Mouse (Mus musculus) embryo, embryonic 9.5 days (tissue): Measurements from ENCODE around the gene Vmn2r56.
"Not testable (repeated sequence)": the region's sequence is repeated elsewhere in the genome, so short reads cannot be mapped to it uniquely, and the experiment has no call there.

Experiments
- DNase-seq: peaks from one replicate; pipeline ENCODE4 v3.0.0-alpha.2; 2017; ENCODE audit errors: extremely low spot score

Vmn2r56 gene

DNA sequence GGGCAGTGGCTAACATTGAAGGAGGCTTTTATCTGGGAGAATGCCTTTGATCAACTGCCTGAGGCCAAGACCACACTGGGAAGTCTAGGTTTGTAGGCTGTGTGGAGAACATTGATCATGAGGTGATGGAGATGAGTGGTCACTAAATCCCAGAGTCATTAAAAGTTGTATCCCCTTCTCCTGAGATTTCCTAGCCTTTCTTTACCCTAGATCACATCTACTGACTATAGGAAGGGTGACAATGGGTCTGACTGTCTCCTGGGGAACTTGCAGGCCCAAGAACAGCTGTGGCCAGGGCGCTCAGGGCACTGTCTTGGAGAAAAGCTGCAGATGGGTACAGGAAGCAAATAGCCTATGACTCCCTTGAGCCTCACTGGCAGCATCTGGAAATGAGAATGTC lies at the start of gene Vmn2r56:
Gene Vmn2r56 (minus strand): TSS at position 101 of the 400 bp plus-strand sequence.
- no peak for DNase-seq

GRCm38 (mm10) chr7:12780151-12780830 lies 45.5 kb upstream of the Vmn2r56 start:
- DNase-seq: peak; percentile 83

GRCm38 (mm10) chr7:12779782-12780150 lies 45.0 kb upstream of the Vmn2r56 start:
- peak; percentile 2 for DNase-seq

DNA sequence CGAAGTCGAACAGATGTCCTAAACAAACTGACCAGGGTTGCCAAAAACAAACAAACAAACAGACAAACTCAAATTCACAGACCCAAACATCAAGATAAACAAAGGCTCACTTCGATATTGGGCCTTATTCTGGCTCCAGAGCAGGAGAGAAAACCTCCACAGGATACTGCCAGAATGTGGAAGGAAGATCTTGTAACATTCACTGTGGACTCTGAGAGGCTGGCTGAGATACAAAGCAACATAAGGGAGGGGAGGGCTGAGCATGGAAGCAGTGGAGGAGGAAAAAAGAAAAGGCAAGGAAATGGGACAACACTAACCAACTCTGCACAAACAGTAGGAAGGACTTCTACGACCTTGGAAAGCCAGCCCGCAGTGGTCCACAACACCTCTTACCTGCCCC lies 44.3 kb upstream of the Vmn2r56 start:
- DNase-seq: no peak

GRCm38 (mm10) chr7:12774606-12775005 lies 39.8 kb upstream of the Vmn2r56 start:
- DNase-seq: no peak

- no peak for DNase-seq
These were observed 39.3 kb upstream of the Vmn2r56 start for GRCm38 (mm10) chr7:12774111-12774510.

DNA sequence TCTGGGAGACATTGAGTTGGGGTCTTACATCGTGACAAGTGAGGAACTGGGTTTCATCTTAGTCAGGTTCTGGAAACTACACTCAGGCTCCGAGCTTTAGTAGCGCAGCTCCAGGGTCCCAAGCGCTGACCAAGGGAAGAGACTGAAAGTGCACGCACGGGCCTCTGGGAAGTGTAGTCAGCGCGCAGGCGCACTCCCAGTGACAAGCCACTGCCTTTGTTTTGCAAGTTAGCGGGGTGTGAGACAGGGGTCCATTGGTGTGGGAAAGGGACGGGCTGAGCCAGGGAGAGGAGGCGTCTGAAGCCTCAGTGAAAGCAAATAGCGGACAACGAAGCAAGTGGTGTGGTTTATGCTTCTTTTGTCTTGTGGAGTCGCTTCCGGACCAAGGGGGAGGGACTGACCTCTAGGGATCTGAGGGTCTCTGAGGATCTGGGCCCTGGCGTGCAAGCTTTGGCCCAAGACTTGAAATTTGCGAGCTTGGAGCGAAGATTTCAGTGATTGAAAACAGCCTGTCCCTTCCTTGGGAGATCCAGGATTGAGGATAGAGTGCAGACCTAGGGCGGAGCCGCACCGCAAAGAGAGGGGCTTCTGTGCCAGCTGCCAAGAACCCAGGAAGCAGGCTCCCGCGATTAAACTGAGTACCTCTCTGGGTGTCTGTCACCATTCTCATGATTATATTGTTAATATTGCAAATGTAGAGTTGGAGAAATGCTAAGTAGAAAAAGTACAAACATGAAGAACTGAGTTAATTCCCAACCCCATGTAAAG lies 14.8 kb upstream of the Vmn2r56 start:
- peak; percentile 0 for DNase-seq

GRCm38 (mm10) chr7:12684903-12685302 lies 49.9 kb downstream of the Vmn2r56 start, which contains the start of gene Vmn2r55:
Gene Vmn2r55, minus strand, starts transcription at chr7:12685003.
- DNase-seq: not testable (repeated sequence)

- not testable (repeated sequence) for DNase-seq
These were observed 94.6 kb downstream of the Vmn2r56 start, which contains the start of gene Vmn2r54 for GRCm38 (mm10) chr7:12640219-12640618. Gene Vmn2r54, minus strand, starts transcription at chr7:12640319.
